Mouse (Mus musculus) heart, postnatal 4 days (tissue): ENCODE results near the gene Bcas3. TPM values are rescaled to one million over a fixed set of nuclear protein-coding genes. Genes with fewer than 3 reads are reported as not detected.
A peak's percentile ranks its signal among the peaks of the same experiment; 100 is the strongest.

Experiments
- DNase-seq: peaks from one replicate; pipeline ENCODE4 v3.0.0; 2021
- total RNA-seq, 2 experiments: library from RNA; stranded (reverse); gene quantifications; 2 replicates each; pipeline ENCODE4 v1.2.3; 2021

Gene Bcas3
- 10 to 100 TPM; 24.4 to 24.7 TPM for total RNA-seq

GRCm38 (mm10) chr11:85352539-85353380 lies at the start of gene Bcas3:
Gene Bcas3 (plus strand): TSS chr11:85353167.
- DNase-seq, result peak; percentile 99

GRCm38 (mm10) chr11:85306577-85307260 lies 46.2 kb upstream of the Bcas3 start:
- no peak for DNase-seq

GRCm38 (mm10) chr11:85308799-85309198 lies 44.2 kb upstream of the Bcas3 start:
- DNase-seq, result no peak

- DNase-seq, result no peak
Observed at GRCm38 (mm10) chr11:85310407-85310712, 42.6 kb upstream of the Bcas3 start.

- DNase-seq, result peak; percentile 99
Observed at GRCm38 (mm10) chr11:85310713-85311574, 42.0 kb upstream of the Bcas3 start, which contains the start of gene Ppm1d. Gene Ppm1d (plus strand): TSS chr11:85311244.

GRCm38 (mm10) chr11:85311645-85312490 lies 41.1 kb upstream of the Bcas3 start:
- peak; percentile 44 for DNase-seq

GRCm38 (mm10) chr11:85312818-85313217 lies 40.1 kb upstream of the Bcas3 start:
- DNase-seq, result peak; percentile 81

- no peak for DNase-seq
Observed at GRCm38 (mm10) chr11:85313361-85313760, 39.6 kb upstream of the Bcas3 start.

- no peak for DNase-seq
Observed at GRCm38 (mm10) chr11:85323567-85324330, 29.2 kb upstream of the Bcas3 start.

GRCm38 (mm10) chr11:85328717-85329116 lies 24.2 kb upstream of the Bcas3 start:
- DNase-seq, result no peak

- peak; percentile 21 for DNase-seq
Observed at GRCm38 (mm10) chr11:85329167-85329894, 23.6 kb upstream of the Bcas3 start.

- peak; percentile 68 for DNase-seq
Observed at GRCm38 (mm10) chr11:85334778-85335177, 18.2 kb upstream of the Bcas3 start.

GRCm38 (mm10) chr11:85339173-85339831 lies 13.7 kb upstream of the Bcas3 start:
- DNase-seq, result no peak

- DNase-seq, result no peak
Observed at GRCm38 (mm10) chr11:85340070-85340616, 12.8 kb upstream of the Bcas3 start.

- DNase-seq, result no peak
Observed at GRCm38 (mm10) chr11:85353819-85354218, 852 bp downstream of the Bcas3 start.

- no peak for DNase-seq
Observed at GRCm38 (mm10) chr11:85359641-85360040, 6.7 kb downstream of the Bcas3 start.

GRCm38 (mm10) chr11:85361621-85362020 lies 8.7 kb downstream of the Bcas3 start:
- no peak for DNase-seq

GRCm38 (mm10) chr11:85366168-85366567 lies 13.2 kb downstream of the Bcas3 start:
- DNase-seq, result no peak

- DNase-seq, result no peak
Observed at GRCm38 (mm10) chr11:85367823-85368222, 14.9 kb downstream of the Bcas3 start.
